Mouse (Mus musculus) lung, postnatal 14 days (tissue): Measurements from ENCODE around the gene Syde1.

Experiments
- DNase-seq: peaks from one replicate; pipeline ENCODE4 v3.0.0; 2021

Gene Syde1

DNA sequence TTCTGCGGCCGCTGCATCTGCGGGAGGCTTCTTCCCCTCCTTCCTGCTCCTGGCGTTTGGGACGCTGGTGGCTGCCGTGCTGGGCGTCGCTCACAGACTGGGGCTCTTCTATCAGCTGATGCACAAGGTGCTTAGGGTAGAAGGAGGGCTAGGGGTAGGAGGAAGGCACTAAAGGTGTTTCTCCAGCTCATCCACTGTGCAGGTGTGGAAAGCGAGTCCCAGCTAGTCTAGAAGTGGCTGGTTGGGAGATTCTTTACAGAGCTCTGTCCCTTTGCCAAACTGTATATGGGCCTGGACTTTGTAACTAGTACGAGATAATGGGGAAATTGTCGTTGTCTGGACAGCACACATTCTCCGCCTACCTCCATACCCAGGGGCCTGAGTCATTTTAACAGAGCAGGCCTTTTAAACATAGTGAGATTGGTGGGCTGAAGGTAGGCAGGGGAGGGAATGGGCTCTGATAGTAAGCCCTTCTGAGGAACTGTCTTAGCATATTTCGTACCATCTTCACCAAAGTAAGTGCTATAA is 16.6 kb downstream of the Syde1 start:
- no peak for DNase-seq

DNA sequence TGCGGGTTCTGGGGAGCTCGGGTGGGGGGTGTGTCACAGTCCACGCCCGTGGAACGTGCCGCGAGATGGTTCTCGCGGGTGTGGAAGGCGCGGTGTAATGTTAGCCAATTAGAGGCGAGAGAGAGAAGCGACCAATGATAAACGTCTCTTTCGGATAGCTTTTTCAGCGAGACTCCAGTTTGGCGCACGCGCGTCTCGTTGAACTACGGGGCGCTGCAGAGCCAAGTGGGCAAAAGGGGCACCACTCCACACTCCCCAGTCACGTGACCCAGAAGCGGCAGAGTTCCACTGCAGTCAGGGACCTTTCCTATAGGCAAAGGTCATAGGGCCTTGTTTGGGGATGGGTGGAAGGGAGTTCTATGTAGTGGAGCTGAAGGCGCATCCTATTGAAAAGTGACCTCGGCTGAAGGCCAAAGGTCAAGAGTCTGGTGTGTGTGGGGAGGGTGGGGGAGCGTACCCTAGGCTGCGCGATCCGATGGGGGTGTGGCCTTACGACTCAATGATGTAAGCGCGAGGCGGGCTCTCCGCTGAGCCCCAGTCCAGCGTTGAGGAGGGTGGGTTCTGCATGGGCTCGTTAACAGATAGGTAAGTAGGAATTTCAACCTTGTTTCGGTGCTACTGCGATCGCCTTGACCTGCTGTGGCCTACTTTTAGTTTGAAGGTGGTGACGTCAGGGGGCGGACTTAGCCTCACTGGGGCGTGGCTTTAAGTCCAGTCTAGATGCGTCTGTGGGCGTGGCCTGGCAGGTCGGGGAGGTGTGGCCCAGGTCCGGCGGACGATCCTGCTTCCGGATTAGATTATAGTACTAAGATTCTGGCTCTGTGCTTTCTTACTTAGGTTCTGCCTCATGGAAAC is 17.3 kb downstream of the Syde1 start, which contains the start of gene Ilvbl:
Gene Ilvbl (plus strand): TSS at position 97 of the 855 bp plus-strand sequence.
- DNase-seq, result peak; percentile 96

DNA sequence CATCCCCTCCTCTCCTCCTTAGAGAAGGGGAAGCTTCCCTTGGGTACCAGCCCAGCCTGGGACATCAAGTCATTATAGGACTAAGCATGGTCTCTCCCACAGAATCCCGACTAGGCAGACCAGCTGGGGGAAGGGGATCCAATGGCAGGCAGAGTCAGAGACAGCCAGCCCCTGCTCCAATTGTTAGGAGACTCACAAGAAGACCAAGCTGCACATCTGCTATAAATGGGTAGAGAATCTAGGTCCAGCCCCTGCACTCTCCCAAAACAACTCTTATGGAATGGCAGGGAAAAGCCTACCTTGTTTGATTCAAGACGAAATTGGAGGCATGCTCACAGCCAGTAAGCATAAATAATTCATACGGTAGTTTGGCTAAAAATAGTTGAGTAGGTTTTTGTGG is 18.5 kb downstream of the Syde1 start:
- no peak for DNase-seq

DNA sequence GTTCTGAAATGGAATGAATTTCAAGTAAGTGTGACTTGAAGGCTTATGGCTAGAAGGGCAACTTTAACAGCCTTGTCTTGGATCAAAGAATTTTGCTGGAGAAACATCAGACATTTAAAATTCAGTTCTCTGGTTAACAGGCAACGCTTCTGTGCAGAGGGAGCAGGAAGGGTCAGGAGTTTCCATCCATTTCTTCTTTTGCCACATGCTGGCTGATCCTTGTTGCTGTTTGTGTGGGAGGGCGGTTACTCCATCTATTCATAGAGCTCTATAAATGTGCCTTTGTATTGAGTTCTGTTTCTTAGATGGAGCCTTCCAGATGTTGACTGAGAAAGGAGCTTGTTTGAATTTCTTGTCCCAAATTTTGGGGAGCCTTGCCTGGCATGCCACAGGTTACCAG is 20.9 kb downstream of the Syde1 start:
- DNase-seq, result no peak

DNA sequence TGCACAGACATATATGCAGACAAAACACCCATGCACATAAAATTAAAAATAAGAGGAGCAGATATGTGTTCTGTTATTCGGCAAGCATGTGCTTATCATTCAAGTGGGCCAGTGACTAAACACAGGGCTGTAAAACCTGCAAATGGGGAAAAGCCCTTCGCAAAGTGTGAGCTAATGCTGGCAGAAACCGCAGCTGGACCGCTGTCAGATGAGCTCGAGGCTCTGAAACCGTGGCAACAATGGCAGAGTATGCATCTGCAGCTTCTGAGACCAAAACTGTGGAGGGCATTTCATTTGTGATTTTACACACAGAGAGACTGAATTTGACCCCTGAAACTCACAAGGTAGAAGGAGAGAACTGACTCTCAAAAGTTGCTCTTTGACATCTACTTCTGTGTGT is 21.3 kb downstream of the Syde1 start:
- DNase-seq, result no peak

DNA sequence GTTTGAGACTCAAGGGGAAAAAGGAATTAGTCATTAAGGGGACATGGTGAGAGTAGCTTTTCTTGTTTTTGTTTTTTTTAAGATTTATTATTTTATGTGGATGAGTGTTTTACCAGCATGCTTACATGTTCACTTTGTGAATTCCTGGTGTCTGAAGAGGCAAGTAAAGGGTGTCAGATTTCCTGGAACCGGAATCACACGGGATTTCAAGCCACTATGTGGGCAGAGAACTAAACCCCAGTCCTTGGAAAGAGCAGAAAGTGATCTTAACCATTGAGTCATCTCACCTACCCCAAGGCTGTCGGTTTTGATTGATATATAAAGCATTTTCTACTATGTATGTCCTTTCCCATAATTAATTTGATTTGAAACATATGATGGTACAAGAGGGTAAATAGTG is 22.1 kb downstream of the Syde1 start:
- no peak for DNase-seq

DNA sequence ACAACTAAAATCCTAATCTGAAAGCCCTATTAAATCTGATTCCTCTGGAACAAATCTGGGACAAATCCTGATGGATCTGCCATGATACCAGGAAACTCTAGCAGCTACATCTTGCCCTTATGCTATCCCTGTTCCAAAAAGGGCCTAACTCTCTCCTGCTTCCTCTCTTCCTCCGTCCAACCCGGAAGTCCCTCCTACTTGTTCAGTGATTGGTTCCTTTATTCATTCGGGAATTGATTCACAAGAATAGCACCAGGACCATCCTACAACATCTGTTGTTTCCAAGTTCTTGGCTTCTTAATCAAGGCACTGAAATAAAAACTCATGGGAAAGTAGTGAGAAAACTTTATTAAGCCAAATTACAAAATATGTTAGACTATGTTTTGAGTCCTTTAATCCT is 22.6 kb downstream of the Syde1 start:
- no peak for DNase-seq

DNA sequence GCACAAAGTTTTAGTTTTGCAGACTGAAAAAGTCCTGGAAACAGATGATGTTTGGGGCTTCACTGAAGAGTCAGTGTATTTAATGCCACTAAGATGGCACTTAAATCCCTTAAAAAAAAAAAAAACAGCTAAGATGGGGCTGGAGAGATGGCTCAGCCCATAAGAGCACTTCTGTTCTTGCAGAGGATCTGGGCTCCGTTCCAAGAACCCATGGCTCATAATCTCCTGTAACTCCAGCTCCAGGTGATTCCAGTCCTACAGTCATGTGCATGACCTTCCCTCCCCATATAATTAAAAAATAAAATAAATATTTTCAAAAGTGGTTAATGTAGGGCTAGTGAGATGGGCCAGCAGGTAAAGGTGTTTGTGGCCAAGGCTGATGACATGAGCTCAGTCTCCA is 26.7 kb downstream of the Syde1 start:
- no peak for DNase-seq

DNA sequence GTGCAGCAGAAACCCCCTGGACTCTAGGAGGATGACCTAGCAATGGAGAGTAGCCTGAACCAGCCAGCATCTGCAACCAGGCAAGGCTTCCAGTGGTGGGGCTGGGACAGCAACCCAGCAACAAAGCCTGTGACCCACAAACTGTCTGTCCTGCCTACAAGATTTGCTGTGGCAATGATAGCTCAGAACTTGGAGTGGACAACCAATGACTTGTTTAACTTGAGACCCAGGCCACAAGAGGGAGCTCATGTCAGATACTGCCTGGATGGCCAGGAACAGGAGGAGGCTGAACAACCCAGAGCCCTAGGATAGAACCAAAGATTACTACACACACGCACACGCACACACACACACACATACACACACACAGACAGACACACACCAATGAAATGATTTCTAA is 50.8 kb downstream of the Syde1 start:
- peak; percentile 49 for DNase-seq
